Mouse (Mus musculus) neutrophil, adult 83 days (primary cell): ENCODE data around the gene Nqo2. TPM values are rescaled to one million over a fixed set of nuclear protein-coding genes. Genes with fewer than 3 reads are reported as not detected.

Experiments used
- total RNA-seq, 2 experiments: library from RNA; stranded (reverse); gene quantifications; one replicate each; pipeline ENCODE4 v1.2.4; 2023

Nqo2 gene
- 10 to 100 TPM; 26.4 to 27.0 TPM for total RNA-seq

GRCm38 (mm10) chr13:33964206-33965046, at the start of gene Nqo2:
TSS of gene Nqo2 (plus strand) at chr13:33964687.

DNA sequence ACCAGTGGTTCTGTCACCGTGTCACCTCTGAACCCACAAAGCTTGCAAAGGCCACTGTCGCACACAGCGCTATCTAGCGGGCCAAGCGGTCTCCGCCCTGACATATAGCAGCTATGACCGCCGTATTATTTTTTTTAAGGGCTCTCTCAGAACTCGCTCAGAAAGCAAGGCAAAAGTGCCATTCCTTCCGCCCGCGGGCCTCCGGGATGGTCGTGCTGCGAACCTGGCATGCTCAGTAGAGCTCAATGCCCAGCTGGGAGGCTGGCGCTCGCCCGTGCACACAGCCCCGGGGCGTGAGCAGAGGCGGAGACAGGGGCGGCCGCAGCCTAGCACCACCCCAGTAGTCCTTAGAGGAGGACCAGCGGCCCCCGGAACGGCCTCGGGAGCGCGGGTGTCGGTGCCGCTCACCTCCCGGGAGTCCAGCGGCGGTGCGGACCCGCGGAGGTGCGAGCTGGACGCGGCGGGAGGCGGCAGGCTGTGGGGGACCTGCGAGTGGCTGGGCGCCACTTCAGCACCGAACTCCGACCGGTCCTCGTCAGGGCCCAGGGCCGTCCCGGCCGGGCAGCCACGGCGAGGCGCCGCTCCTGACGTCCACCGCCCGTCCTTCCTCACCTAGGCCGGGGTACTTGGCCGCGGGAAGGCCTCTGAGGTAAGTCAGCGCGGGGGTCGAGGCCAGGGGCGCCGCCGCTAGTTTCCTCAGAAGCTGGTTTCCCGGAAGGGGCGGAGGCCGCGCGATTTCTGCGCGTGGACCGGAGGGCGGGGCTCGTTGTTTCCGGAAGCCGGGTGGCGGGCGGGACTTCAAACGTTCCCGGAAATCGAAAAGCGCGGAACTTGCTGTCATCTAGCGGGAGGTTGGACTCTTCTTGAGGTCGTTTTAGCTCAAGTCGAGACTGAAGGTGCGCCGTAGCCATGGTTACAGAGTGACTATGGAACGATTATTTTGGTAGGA, 37.8 kb downstream of the Nqo2 start, which contains the start of the genes Ripk1 and Serpinb6a:
Gene Ripk1 (plus strand): TSS at position 306 of the 949 bp plus-strand sequence.
Gene Serpinb6a (minus strand): TSS at position 737 of the 949 bp plus-strand sequence.

GRCm38 (mm10) chr13:34037172-34038055, 72.9 kb downstream of the Nqo2 start, which contains the start of gene Bphl:
TSS of gene Bphl (plus strand) at chr13:34037597.

Other genes with a start within 250 kb of the Nqo2 start
- gene Serpinb6e, start 121.3 kb upstream of the Nqo2 start, total RNA-seq = not detected
- not detected for gene Serpinb6c, start 59.0 kb upstream of the Nqo2 start, total RNA-seq
- gene Ripk1, start 37.7 kb downstream of the Nqo2 start, total RNA-seq = 10 to 100 TPM; 55.3 to 64.7 TPM
- 10 to 100 TPM; 15.8 to 19.9 TPM for gene Serpinb6a, start 38.1 kb downstream of the Nqo2 start, total RNA-seq
- 10 to 100 TPM; 17.7 to 18.1 TPM for gene Bphl, start 72.9 kb downstream of the Nqo2 start, total RNA-seq
- gene Tubb2a, start 113.3 kb downstream of the Nqo2 start, total RNA-seq = 10 to 100 TPM; 16.2 to 17.5 TPM
- gene Tubb2b, start 165.8 kb downstream of the Nqo2 start, total RNA-seq = under 1 TPM; 0.26 to 0.53 TPM
- 10 to 100 TPM; 17.6 to 21.5 TPM for gene Psmg4, start 198.3 kb downstream of the Nqo2 start, total RNA-seq